Mouse (Mus musculus): ENCODE results near the gene Pitpnm3.

Gene Pitpnm3

DNA sequence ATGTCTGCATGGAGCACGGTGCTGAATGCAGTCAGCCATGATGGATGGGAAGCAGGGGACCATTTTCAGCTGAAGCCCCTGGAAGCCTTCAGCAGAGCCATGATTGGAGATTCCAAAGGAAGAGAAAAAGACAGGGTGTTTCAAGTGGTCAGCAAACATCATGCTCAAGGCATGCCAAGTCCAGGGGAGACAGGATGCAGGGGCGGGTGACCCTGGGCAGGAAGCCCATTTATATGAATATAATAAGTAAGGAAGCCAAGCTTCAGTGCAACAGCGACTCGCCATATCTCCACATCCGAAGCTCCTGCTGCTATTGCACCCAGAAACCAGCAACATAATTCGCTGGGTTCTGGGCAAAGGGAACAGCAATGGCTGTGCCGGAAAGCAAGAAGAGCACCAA lies 41.1 kb downstream of the Pitpnm3 start:
- no peak for DNase-seq (ENCODE audit: low spot score in 2 of 2)

DNA sequence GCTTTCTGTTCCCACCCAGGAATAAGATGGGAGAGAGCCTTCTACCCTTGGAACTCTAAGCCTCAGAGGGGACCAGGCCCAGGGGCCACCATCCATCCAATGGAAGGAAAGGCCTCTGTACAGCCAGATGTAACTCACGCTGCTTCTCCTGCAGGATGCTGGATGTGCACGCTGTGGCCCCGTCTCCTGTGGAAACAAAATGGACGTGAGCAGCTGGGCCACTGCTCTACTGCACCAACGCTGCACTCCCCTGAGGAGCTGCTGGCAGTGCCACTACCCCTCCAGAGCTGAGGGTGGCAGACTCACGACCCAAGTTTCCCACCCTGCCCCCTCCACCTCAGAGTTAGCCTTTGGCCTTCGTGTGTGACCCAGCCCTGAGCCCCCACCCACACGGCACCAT lies 43.2 kb downstream of the Pitpnm3 start:
- DNase-seq (ENCODE audit: low spot score in 2 of 2): no peak

DNA sequence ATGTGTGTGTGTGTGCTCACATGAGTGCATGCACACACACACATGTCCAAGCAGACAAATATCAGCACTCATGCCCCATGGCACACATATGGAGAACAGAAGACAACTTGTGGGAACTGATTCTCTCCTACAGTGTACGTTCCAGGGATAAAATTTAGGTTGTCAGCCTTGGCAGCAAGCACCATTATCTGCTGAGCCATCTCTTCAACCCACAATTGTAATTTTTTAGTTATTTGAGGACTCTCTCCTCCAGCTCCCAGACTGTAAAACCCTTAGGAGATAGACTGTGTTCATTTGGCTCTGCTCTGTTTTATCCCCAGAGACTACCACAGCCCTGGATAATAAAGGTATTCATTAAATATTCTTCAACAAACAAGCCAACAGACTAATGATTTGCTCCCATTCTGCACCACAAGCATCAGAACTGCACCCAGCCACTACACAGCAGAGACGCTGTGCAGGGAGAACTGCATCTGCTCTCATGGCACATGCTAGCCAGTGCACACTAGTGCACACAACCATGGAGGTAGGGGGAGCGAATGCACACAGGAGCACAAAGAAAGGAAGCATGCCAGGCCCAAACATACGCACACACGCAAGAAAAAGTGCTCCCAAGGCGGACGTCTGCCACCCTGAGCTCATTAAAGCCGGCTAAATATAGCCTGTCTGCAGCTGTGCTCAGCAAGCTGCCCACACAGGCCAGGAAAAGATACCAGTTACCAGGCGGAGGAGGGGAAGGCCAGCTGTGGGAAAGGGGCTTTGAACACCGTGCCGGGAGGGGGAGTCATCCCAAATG lies 49.1 kb downstream of the Pitpnm3 start:
- DNase-seq (ENCODE audit: low spot score in 2 of 2): peak; percentile 51 to 69

DNA sequence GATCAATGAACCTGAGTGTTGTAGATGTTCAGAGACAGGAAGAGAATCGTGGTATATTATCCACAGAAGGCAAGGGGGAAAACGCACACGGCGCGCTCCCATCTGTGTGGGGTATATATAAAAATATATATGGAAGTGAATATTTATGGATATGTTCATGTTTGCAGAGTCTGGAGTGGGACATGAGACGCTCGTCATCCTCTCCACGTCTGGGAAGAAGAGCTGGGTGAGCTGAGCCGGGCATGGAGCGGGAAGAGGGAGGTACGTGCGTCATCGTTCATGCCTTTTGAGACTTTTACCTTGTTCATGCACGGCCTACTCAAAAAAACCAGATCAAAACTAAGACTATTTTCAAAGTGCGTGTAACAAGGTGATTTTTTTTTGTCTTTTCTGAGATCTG lies 51.2 kb downstream of the Pitpnm3 start:
- no peak for DNase-seq (ENCODE audit: low spot score in 2 of 2)

DNA sequence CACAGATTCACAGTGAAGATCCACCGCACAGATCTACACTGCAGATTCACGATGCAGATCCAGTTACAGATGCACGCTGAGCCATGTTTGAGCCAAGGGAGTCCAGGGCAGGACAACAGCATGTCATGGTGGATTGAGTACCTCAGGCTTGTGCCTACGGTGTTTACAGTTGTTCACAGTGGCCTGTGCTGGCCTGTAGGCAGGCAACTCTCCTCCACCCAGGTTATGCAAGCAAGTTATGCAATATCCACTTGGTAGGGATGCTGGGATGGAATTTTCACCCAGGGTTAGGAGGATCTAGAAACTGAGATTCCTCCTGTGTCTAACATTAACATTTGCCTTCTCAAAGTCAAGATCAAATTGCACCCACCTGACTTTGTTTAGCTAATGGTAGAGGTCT lies 53.0 kb downstream of the Pitpnm3 start:
- DNase-seq (ENCODE audit: low spot score in 2 of 2): no peak

DNA sequence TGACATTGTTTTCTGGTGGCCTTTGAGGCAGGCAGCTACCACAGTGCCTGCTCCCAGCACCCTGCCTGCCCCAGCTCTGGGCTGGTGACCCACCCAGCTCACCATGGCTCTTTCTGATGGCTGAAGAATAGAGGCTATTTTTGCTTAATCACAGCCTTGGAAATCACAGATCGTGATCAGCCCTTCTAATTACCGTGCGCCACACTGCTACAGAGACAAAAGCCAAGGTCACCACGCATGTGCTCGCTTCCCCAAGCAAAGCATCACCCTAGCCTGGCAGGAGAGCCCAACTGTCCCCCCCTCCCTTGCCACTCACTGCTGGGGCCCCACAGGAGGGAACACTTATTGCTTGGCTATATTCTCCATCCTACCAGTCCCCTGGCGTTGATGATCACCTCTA lies 55.1 kb downstream of the Pitpnm3 start:
- no peak for DNase-seq (ENCODE audit: low spot score in 2 of 2)

DNA sequence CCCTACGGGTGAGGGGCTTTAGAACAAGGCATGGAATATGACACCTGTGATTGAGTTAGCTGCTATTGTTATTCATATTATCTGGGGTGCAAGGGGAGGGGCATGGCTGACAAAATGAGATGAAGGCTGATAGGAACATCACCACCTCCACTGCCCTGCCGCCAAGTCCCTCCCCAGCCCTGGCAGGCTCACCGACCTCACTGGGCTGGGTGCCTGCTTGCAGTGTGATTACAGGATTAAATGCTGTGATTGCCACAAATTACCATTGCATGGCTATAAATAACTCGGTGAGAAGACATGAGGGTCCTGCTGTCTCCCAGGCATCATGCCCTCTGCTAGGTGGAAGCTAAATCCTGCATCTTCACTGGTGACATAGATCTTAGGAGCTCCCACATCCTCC lies 56.9 kb downstream of the Pitpnm3 start:
- no peak for DNase-seq (ENCODE audit: low spot score in 2 of 2)

DNA sequence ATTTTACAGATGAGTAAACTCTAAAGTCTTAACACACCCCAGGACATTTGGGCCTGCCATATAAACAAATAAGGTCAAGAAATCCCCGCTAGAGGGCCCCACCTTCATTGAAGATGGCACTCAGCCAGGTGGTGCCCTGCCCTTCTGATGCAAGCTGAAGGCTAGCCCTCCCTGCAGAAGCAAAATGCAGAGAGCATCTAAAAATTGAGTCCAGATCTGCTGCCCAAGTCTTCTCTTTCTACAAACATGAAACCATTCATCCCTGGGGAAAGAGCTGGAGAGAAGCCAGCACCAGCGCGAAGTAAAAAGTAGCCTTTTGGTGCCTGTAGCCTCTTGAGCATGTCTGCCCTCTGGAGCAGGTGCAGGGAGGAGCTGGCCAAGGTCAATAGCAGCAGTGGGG lies 57.5 kb downstream of the Pitpnm3 start:
- no peak for DNase-seq (ENCODE audit: low spot score in 2 of 2)

DNA sequence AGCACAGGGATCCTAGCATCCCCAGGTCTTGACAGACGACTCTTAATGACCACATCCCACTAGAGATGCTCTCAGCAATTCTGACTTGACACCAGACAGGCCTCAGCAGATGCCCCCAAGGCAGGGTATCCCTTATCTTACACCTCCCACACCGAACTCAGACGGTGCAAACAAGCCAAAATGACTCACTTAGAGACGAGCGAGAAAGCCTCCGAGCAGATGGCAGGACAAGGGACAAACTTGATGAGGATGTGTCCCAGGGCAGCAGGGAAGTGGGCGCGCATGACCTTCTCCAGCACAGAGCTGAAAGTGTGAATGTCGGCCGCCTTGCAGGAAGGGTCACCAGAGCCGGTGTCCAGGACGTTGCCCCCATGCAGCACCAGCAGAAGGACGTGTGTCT lies 61.3 kb downstream of the Pitpnm3 start:
- no peak for DNase-seq (ENCODE audit: low spot score in 2 of 2)

DNA sequence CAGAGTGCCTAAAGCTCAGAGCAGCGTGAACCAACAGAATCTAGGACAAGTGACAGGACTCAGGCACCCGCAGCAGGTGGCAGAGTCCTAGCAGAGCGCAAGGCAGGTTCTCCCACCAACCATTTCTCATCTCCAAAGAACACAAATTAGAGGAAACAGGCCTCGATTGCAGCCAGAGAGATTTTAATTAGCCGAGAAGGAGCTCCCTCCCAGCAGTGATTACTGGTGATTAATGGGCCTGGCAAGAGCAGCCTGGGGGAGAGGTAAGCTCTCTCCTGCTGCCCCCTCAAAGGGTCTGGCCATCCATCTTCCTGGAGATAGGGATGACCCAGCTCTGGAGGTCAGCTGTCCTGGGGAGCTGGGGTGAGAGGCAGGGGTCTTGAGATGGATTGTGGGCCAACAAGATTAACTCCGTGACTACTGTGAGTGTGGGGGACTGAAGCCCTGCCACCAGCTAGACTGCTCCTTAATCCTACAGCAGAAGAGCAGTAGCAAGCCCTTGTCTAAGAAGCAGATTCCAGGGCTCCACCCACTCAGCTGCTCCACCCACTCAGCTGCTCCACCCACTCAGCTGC lies 63.2 kb downstream of the Pitpnm3 start:
- DNase-seq (ENCODE audit: low spot score in 2 of 2): no peak

DNA sequence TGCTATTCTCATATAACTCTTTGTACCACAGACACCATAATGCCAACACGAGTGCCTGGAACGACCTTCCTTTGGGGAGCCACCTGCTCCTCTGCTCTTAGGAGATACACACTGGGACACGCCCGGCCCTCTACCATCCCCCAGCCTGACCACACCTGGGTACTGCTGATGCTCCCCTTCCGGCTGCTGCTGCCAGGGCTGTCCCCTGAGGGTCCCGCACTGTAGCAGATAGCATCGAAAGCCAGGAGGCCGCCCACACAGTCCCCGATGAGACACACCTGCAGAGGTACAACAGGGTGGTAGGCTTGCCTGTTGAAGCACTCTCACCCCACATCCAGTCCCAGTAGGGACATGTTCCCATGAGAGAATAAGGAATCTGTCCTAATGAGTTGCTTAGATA lies 64.8 kb downstream of the Pitpnm3 start:
- DNase-seq (ENCODE audit: low spot score in 2 of 2): no peak

DNA sequence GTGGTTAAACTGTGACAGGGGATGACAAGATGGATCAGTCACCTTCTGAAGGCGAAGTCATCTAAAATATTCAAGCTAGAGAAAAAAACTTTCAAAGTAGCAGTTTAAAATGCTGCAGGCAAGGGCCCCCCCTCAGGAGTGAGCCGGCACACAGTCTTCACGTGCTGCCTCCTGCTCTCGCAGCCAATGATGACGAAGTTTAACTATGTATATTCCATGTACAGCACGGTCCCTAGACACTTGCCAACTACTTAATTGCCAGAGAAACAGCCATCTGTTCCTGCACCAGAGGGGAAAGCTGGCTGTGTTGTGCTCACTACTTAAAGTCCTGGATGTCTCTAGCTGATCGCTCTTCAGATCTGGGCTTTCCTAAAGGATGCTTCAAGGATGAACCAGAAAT lies 67.6 kb downstream of the Pitpnm3 start:
- DNase-seq (ENCODE audit: low spot score in 2 of 2): no peak

DNA sequence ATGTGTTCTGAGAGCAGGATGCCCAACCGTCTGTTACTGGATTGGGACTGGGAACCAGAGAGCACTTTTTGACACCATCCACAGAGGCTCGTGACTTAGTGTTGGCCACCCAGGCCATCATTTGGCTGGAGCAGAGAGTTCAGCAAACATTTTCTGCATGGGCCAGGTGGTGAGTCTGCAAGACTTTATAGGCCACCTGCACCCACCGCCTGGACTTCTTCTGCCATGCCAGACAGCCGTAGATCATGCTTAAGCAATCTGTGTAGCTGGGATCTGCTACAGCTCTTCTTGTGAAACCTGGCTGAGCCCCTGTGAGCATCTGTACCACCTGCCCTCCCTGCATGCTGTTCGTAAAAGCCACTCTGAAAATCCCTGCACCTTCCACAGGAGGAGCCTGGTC lies 68.3 kb downstream of the Pitpnm3 start:
- DNase-seq (ENCODE audit: low spot score in 2 of 2): no peak

DNA sequence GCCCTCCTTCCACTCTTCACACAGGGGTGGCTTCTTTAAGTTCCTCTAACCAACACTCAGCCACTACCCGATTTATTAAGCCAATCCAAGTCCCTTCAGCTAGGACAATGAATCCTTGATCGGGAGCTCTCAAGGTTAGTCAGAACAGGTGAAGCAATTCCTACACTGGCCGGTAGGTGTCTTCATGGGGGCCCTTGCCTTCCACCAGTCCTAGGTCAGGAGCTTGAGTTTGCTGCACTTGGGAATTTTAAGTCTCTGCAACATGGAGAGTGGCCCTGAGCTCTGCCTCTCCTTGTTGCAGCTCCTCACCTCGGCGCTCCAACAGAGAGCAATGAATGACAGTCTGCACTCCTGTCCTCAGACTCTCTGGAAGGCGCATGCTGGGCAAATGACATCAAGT lies 69.2 kb downstream of the Pitpnm3 start:
- DNase-seq (ENCODE audit: low spot score in 2 of 2): no peak

DNA sequence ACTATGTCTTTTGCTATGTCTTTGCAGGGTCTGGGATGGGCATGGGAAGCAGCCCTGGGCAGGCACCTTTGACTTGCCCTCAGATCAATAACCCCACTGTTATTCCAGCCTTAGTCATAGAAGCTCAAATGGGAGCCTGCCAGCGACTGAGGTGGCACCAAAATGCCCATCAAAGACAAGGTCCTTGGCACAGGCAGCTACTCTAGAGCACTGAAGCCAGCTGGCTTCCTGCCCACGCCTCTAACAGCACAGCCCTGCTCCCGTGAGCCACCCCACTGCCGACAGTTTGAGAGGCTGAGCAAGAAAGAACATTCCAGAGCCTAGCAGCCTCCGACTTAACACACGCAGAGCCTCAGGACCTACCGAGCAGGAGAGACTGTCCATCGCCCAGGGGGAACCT lies 70.5 kb downstream of the Pitpnm3 start:
- no peak for DNase-seq (ENCODE audit: low spot score in 2 of 2)

DNA sequence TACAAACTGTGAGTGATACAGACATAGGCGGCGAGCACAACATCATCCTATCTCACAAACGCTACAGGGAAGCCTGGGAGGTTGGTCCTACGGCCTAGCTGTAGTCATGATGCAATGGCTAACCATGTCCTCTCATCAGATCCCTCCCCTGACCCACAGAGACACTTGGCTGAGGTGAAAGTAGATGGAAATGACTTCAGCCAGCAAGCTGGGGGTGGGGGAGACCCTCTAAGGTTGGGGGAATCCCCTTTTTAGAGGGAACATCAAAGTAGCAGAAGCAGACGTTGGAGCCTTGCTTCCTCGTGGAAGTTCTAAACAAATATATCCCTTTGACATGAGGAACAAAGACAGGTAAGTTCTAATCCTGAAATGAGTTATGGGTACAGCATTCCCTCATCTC lies 71.2 kb downstream of the Pitpnm3 start:
- no peak for DNase-seq (ENCODE audit: low spot score in 2 of 2)

DNA sequence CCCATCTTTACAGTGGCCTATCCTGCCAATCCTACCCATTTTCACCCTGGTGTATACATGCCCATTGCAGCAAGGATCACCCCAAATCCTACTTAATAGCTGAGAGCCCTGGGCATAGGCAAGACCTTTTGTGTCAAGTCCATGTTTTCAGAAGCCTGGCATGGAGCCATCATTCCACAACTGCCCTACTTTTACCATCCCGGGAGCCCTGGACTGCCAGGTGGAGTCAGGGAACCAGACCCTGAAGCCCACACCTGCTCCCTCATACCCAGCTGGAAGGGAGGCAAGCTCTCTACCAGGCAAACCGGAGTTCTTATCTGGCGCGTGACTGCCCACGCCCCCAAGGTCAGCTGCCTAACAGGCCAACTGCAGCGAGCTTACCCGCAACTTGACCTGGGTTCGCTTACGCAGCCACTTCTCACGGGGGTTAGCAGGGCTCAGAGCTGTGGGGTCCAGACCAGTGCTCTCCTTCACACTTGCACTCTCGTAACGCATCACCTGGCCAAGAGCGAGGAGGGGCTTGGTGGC lies 74.4 kb downstream of the Pitpnm3 start:
- DNase-seq (ENCODE audit: low spot score in 2 of 2): no peak

DNA sequence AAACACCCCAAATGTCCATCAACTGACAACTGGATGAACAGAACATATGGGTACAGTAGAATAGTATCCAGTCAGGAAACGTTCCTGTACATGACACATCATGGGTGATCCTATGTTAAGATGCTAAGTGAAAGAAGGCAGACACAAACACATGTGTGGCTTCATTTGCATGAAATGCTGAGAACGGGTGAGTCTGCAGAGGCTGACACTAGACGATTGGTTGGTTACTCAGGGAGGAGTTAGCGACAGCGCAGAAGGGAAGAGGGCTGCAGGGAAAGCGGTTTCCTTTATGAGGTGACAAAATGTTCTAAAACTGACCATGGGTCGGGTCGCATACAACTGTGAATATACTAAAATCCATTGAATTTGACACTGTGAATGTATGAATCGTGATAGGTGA lies 75.2 kb downstream of the Pitpnm3 start:
- DNase-seq (ENCODE audit: low spot score in 2 of 2): no peak

DNA sequence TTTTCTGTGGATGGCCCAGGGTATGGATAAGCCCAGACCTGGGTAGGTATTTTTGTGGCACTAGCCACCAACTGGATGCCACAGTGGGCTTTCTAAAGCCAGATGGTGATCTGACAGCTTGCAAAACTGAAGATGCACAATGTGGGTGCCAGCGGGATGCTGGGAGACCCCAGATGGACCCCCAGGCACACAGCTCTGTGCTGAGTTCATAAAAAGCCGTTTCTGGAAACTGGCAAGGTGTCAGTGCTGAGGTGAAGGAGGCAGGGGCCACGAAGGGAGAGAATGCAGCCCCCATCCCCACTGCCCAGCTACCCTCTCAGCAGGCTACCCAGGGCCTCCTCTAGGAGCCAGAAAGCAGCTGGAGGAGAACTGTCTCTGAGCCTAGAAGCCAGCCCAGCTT lies 78.4 kb downstream of the Pitpnm3 start:
- DNase-seq (ENCODE audit: low spot score in 2 of 2): no peak

DNA sequence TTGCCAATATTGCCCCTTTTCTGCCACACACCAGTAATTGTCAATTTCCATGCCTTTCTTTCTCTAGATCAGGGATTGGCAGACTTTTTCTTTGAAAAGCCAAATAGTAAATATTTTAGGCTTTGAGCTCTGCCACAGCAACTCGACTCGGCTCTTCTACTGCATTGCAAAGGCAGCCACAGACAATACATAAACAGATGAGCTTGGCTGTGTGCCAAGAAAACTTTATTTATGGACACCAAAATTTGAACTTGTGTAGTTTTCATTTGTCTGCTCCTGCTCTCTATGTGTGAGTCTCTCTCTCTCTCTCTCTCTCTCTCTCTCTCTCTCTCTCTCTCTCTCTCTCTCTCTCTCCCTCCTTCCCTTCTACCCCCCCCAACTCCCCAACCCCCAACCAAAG lies 80.4 kb downstream of the Pitpnm3 start:
- no peak for DNase-seq (ENCODE audit: low spot score in 2 of 2)

DNA sequence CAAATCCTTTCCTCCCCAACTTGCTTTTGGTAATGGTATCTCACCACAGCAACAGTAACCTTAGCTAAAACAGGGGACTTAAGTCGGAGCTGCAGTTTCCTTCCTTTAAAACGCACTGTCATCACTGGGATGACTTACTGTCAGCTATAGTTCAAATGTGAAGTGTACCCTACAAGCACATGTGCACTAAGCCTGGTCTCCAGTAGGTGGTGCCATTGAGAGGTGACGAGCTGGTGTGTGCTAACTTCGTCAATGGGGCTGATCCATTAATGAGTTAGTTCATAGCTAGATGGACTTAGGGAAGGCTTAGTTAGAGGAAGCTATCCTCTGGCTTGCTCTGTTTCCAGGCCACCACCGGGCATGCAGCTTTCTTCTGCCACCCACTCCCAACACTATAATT lies 82.9 kb downstream of the Pitpnm3 start:
- DNase-seq (ENCODE audit: low spot score in 2 of 2): peak; percentile 60 to 73

DNA sequence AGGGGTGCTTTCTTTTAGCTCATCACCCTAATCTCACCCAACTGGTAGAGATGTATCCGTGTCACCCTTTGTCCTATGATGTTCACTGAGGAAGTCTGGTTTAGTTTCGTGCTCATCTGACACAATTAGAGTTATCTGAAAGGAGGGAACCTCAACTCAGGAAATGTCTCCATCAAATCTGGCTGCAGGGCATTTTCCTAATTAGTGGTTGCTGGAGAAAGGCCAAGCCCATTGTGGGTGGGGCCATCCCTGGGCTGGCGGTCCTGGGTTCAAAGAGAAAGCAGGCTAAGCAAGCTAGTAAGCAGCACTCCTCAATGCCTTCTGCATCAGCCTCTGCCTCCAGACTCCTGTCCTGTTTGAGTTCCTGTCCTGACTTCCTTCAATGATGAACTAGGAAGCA lies 83.4 kb downstream of the Pitpnm3 start:
- no peak for DNase-seq (ENCODE audit: low spot score in 2 of 2)

Data from frontal cortex, postnatal 14 days (tissue).